Mouse (Mus musculus) embryo, embryonic 10 days (tissue): ENCODE results near the gene Snap47.
A peak's percentile ranks its signal among the peaks of the same experiment; 100 is the strongest.

Source experiments
- DNase-seq: peaks from one replicate; pipeline ENCODE4 v3.0.0-alpha.2; 2015; ENCODE audit warnings: low spot score

Snap47 gene

GRCm38 (mm10) chr11:59451086-59451485 is at the start of gene Snap47:
Snap47 (minus strand) TSS chr11:59451186.
- DNase-seq = no peak

DNA sequence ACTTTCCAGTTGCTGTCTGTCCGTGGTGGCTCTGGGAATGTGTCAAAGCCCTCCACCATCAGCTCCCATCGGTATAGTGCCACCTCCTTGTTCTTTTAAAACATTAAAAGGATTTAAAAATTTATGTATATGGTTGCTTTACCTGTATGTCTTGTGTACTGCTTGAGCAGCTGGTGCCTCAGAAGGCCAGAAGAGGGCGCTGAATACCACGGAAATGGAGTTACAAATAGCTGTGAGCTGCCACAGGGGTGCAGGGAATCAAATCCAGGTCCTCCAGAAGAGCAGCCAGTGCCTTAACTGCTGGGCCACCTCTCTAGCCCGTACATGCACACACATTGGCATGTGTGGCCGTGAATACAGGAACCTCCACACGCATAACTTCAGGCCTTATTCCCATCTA is 46.8 kb upstream of the Snap47 start:
- DNase-seq = no peak

DNA sequence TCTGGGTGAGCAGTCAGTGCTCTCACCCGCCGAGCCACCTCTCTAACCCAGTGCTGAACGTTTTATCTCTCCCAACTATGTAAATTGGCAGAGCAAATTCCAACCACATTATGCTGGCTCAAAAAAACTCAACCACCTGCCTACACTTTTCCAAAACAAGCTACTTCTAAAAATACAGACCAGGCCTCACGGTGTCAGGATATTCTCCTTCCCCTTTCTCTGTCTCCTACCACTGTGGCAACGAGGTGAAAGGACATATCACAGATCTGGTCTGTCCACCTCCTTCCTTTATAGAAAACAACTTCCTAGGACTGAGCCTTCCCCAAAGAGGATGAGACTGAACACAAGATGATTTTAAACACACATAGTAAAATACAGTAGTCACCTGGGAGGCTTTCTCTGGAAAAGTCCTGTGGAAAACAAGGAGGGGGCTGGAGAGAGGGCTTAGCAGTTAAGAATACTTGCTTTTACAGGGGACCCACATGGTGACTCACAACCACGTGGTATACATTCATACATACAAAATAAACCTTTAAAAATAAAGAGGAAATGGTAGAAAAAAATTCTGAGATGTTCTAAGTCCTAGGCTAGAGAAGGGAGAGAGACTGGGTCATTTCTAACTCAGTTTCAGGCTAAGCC is 45.8 kb upstream of the Snap47 start:
- DNase-seq = no peak

DNA sequence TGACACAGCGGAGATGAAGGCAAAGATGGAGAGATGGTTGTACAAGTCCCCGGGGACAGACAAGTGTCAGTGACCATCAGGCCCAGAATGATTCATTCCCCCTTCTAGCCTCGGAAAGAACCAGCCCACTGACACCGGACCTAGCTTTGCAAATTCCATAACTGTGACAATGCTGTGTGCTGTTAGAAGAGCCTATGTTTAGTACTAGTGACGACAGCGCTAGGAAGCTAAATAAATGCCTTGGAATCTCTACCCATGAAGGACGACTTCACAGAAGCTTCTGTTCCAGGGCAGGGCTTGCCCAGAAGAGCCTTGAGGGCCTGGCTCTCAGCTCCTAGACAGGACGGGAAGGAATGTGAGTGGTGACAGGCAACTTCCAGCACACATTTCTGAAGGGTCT is 35.2 kb upstream of the Snap47 start:
- no peak for DNase-seq

DNA sequence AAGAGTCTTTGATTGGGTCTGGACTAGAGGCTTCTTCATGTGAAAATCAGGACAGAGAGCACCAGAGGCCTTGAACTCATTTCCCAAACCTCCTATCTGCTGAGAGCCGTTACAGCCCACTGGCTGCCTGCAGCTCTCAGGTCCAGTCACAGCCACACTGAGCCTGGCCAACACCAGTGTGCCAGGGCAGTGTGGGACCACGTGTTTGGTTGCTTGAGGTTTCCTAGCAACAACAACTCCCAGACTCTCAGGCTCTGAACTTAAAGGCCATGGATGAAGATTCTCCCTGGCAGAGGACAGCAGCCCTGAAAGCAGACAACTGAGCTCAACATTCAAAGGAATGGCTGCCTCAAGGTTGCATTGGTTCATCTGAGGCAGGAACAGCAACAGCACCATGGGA is 34.7 kb upstream of the Snap47 start:
- no peak for DNase-seq

DNA sequence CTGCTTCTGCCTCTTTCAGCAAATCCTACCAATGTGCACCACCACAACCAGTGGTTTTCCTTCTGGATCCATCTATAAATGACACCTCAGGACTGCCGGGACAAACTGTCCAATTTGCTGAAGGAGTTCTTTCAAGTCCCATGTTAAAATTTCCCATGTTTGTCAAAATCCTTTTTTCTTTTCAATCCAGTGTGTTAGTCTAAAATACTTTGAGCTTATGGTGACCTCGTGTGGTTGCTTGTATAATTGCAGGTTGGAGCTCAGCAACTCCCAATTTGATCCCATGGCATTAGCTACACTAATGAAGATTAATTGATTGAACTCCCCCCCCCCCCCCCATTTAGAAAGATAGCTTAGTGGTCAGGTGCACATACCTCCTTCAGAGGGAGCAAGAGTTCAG is 32.2 kb upstream of the Snap47 start:
- DNase-seq = peak; percentile 80

DNA sequence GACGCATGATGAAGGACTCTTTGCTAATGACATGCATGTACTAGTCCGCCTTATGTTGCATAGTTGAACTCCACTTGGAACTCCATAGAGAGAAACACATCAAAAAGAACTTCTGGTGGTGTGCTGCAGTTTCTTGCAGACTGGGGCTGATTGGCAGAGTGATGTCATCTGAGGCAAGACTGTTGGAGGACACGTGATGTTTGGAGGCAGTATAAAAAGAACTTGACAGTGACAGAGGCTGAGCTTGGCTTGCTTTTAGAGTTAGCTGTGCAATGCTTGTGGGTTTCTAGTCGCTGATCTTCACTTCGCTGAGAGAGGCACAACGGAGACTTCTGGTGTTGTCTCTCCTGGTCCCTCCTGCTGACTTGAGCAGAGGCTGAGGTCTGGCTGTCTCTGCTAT is 26.3 kb upstream of the Snap47 start:
- no peak for DNase-seq

- peak; percentile 96 for DNase-seq
Observed at GRCm38 (mm10) chr11:59472326-59472677, 21.3 kb upstream of the Snap47 start, which contains the start of gene Zfp867. Zfp867 (minus strand) TSS chr11:59472474.

DNA sequence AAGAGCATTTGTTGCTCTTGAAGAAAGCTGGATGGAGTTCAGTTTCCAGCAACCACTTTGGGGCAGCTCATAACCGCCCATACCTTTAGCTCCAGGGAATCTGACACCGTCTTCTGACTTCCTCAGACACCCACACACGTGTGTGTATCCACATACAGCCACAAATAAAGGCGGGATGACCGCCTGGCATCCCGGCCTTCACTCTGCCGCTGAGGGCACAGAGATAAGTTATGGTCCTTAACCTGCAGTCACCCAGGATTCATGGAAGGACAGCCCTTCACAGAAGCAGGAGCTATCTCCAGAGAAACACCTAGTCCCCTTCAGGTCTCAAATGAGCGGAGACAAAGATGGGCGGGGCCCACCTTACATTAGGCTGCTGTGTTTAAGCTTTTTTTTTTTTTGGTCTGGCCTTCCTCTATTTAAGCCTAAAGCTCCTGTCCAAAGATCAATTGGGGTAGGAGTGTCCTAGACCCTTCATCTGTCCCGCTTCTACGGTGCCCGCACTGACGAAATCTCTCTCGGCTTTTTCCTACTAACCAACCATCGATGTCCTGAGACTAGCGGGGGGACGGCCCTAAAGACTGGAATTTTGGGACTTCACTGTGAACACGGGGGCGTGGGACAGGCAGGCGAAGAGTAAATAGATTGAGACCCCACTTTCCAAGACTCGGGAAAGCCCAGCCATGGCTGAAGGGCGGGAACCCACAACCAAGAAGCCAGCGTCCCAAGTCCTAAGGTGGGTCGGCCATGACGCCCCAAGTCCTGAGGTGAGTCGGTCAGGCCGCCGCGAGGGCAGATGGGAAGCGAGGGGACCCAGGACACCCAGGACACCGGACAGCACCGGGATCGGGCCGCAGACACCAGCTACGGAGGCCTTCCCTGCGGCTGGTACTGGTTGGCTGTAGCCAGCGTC is 20.7 kb upstream of the Snap47 start:
- DNase-seq = no peak

DNA sequence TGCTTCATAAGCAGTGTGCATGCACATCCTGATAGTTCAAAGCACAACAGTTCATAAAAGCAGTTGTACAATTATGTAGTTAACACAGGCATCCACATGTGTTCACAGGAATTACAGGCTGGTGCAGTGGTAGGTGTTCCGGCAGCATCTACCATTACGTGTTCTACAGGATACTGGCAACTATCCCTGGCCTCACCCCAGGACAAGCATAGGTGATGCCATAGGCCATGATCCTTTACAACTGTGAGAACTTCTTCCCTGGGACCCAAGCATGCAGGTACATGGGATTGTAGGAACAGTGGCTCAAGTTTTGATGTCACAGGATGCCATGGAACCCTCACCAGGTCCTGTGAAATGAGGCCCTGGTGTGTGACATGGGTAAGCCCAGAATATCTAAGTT is 9.5 kb upstream of the Snap47 start:
- no peak for DNase-seq

DNA sequence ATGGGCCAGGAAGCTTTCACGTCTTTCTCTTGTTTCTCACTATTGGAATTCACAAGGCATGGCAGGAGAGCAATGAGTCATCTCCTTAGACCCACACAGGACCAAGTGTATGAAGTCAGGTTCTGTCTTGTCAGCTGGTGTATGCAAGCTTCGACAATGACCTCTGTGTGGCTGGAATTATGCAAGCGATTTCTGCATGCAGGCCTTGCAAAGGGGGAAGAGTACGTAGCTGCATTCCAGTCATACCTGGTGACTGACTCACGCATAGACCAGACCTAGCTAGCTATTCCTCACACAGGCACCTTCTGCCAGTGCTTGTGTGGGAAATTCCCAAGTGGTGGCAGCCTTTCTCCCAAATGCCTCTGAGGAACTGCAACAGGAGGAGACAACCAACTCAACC is 8.0 kb upstream of the Snap47 start:
- DNase-seq = peak; percentile 43

GRCm38 (mm10) chr11:59456891-59457290 is 5.9 kb upstream of the Snap47 start:
- DNase-seq = no peak

GRCm38 (mm10) chr11:59456346-59456745 is 5.4 kb upstream of the Snap47 start:
- DNase-seq = no peak

GRCm38 (mm10) chr11:59450230-59450771 is 685 bp downstream of the Snap47 start:
- peak; percentile 47 for DNase-seq

- peak; percentile 91 for DNase-seq
Observed at GRCm38 (mm10) chr11:59449741-59450229, 1.2 kb downstream of the Snap47 start, which contains the start of gene Jmjd4. Jmjd4 (plus strand) TSS chr11:59450045.

DNA sequence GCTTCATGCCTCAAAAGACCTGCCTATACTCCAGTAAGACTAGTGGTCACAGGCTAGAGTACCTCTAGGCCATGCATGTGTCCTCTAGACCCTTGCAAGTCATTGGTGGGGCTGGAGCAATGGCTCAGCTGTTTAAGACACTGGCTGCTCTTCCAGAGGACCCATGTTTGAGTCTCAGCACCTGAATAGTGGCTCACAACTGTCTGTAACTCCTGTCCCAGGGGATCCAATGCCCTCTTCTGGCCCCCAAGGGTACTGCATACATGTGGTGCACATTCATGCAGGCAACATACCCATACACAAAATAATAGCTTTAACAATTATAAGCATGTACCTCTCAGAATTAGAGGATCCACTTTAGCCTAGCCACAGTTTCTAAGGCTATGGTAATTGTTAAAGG is 7.9 kb downstream of the Snap47 start:
- no peak for DNase-seq

DNA sequence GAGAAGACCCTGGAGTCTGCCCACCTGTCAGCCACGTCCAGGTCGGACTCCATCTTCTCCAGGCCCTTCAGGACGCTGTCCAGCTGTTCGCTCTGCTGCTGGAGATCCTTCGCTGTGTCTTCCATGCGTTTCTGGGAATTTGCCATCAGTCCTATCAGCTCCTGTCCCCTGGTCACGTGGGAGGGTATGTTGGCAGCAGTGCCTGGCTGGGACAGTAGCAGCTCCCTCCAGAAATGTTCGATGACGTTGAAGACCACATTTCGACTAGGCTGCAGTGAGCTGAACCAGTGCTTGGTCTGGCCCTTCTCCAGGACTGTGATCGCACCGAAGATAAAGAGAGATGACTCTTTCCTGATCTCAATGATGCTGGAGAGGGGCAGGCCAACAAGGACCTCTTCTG is 13.0 kb downstream of the Snap47 start:
- DNase-seq = no peak

GRCm38 (mm10) chr11:59432261-59432660 is 18.7 kb downstream of the Snap47 start:
- DNase-seq = no peak

GRCm38 (mm10) chr11:59429959-59430358 is 21.0 kb downstream of the Snap47 start:
- no peak for DNase-seq

- DNase-seq = no peak
Observed at GRCm38 (mm10) chr11:59428057-59428660, 22.8 kb downstream of the Snap47 start.

GRCm38 (mm10) chr11:59425671-59426101 is 25.3 kb downstream of the Snap47 start:
- DNase-seq = peak; percentile 11

- no peak for DNase-seq
Observed at GRCm38 (mm10) chr11:59423010-59423588, 27.9 kb downstream of the Snap47 start.
